Mouse (Mus musculus): ENCODE data around the gene Obox8.

The Obox8 gene

GRCm38 (mm10) chr7:14333457-14333856 is at the start of gene Obox8:
Gene Obox8, minus strand, starts transcription at chr7:14333557.
- DNase-seq (ENCODE audit: low spot score), result no peak

- DNase-seq (ENCODE audit: low spot score), result no peak
Measured at GRCm38 (mm10) chr7:14317209-14317608, 16.1 kb downstream of the Obox8 start.

GRCm38 (mm10) chr7:14308671-14309070 is 24.7 kb downstream of the Obox8 start:
- no peak for DNase-seq (ENCODE audit: low spot score)

GRCm38 (mm10) chr7:14307571-14307970 is 25.8 kb downstream of the Obox8 start:
- DNase-seq (ENCODE audit: low spot score), result no peak

All from T-cell, adult 2 months (primary cell).